Mouse (Mus musculus) forebrain, embryonic 14.5 days (tissue): ENCODE measurements at regions not wholly inside any gene's neighbourhood (a gene's known extent, or its start where the extent isn't known, plus 50 kb on each side); places are given as distances from the start of the nearest gene placed in this dataset.

Experiments used
- ATAC-seq: fragments of 200-750 bp; cut with Nextera tagmentation; 2 replicates; pipeline ENCODE4 v1.8.0; 2017; ENCODE audit warnings: mild to moderate bottlenecking, moderate library complexity
- DNase-seq: peaks from one replicate; pipeline ENCODE4 v3.0.0-alpha.2; 2015; ENCODE audit warnings: low spot score
- H3K27ac ChIP-seq: fragments of 300-500 bp; sonication (generic); 2 replicates; pipeline ENCODE4 v1.5.1; 2014; ENCODE audit warnings: low read depth, mild to moderate bottlenecking, control low read depth, low read length, moderate library complexity
- H3K27me3 ChIP-seq: fragments of 300-500 bp; sonication (generic); replicated peaks from 2 replicates; pipeline ENCODE4 v1.6.1; 2014; ENCODE audit warnings: low read length, control low read depth, mixed read lengths; ENCODE audit not compliant: control insufficient read depth, insufficient read depth
- H3K36me3 ChIP-seq: fragments of 300-500 bp; sonication (generic); 2 replicates; pipeline ENCODE4 v1.6.1; 2014; ENCODE audit warnings: low read length, control low read depth; ENCODE audit not compliant: control insufficient read depth, insufficient read depth
- H3K4me1 ChIP-seq: fragments of 300-500 bp; sonication (generic); 2 replicates; pipeline ENCODE4 v1.6.1; 2014; ENCODE audit warnings: antibody characterized with exemption, low read length, control low read depth; ENCODE audit not compliant: control insufficient read depth, insufficient read depth
- H3K4me2 ChIP-seq: fragments of 300-500 bp; sonication (generic); 2 replicates; pipeline ENCODE4 v1.6.1; 2014; ENCODE audit warnings: mild to moderate bottlenecking, control low read depth, low read length
- H3K4me3 ChIP-seq: fragments of 300-500 bp; sonication (generic); 2 replicates; pipeline ENCODE4 v1.5.1; 2014; ENCODE audit warnings: low read depth, low read length, control low read depth
- H3K9ac ChIP-seq: fragments of 300-500 bp; sonication (generic); 2 replicates; pipeline ENCODE4 v1.6.1; 2014; ENCODE audit warnings: mild to moderate bottlenecking, low read length, control low read depth, moderate library complexity
- H3K9me3 ChIP-seq: fragments of 300-500 bp; sonication (generic); replicated peaks from 2 replicates; pipeline ENCODE4 v1.6.1; 2016; ENCODE audit warnings: low read length, control low read depth, mixed read lengths; ENCODE audit not compliant: control insufficient read depth
- WGBS: fragments of 180-500 bp; shearing (Covaris S2); extraction: QIAGEN DNeasy Blood & Tissue Kit; methylation state at CpG from one replicate; pipeline ENCODE4 v1.1.7; 2014; 5-methylcytosine and 5-hydroxymethylcytosine counted together

- Histone ChIP-seq H3K4me2 (no peak overlapping the region), H3K9ac (no peak overlapping the region), H3K27ac (no peak overlapping the region), H3K4me1 (no peaks in the 10 kb centered on the region), H3K9me3 (no peaks in the 10 kb centered on the region), H3K27me3 (no peaks in the 10 kb centered on the region), H3K4me3 (no peak overlapping the region), H3K36me3 (no peaks in the 10 kb centered on the region)
- ATAC-seq, result no peak
- WGBS, result 79% methylated on average over 3 of the region's 3 CpGs
- no peak for DNase-seq
Measured at GRCm38 (mm10) chr8:76309200-76309599, 590.0 kb upstream of the Nr3c2 start.

- ATAC-seq, result no peak
Measured at GRCm38 (mm10) chr8:76328540-76328939, 570.7 kb upstream of the Nr3c2 start.

GRCm38 (mm10) chr8:76343072-76343471 is 556.2 kb upstream of the Nr3c2 start:
- ATAC-seq (no peak), DNase-seq (no peak)
- Histone ChIP-seq H3K4me3 (no peak overlapping the region), H3K27me3 (no peaks in the 10 kb centered on the region), H3K9me3 (no peaks in the 10 kb centered on the region), H3K36me3 (no peaks in the 10 kb centered on the region), H3K9ac (no peak overlapping the region), H3K4me1 (no peaks in the 10 kb centered on the region), H3K27ac (no peak overlapping the region), H3K4me2 (no peak overlapping the region)
- 61% methylated on average over 2 of the region's 2 CpGs for WGBS

More at GRCm38 (mm10) chr8:76328540-76328939, 570.7 kb upstream of the Nr3c2 start:
- no peak overlapping the region for H3K4me3 ChIP-seq
- no peaks in the 10 kb centered on the region for H3K4me1 ChIP-seq
- no peak for DNase-seq
- H3K9ac ChIP-seq, result no peak overlapping the region
- 68% methylated on average over 1 of the region's 1 CpGs for WGBS
- no peaks in the 10 kb centered on the region for H3K9me3 ChIP-seq
- no peaks in the 10 kb centered on the region for H3K36me3 ChIP-seq
- H3K4me2 ChIP-seq, result no peak overlapping the region
- H3K27ac ChIP-seq, result no peak overlapping the region
- no peaks in the 10 kb centered on the region for H3K27me3 ChIP-seq

GRCm38 (mm10) chr8:76346150-76346549 is 553.1 kb upstream of the Nr3c2 start:
- Histone ChIP-seq H3K4me3 (no peak overlapping the region), H3K27me3 (no peaks in the 10 kb centered on the region), H3K9me3 (no peaks in the 10 kb centered on the region), H3K9ac (no peak overlapping the region), H3K4me1 (no peaks in the 10 kb centered on the region), H3K36me3 (no peaks in the 10 kb centered on the region), H3K4me2 (no peak overlapping the region), H3K27ac (no peak overlapping the region)
- no peak for ATAC-seq
- DNase-seq, result peak; percentile 13
- WGBS, result 80% methylated on average over 4 of the region's 4 CpGs

GRCm38 (mm10) chr8:76346832-76347231 is 552.4 kb upstream of the Nr3c2 start:
- ATAC-seq (no peak), DNase-seq (peak; percentile 10)
- no peaks in the 10 kb centered on the region for H3K9me3 ChIP-seq
- H3K4me2 ChIP-seq, result no peak overlapping the region
- no peak overlapping the region for H3K9ac ChIP-seq
- no peaks in the 10 kb centered on the region for H3K36me3 ChIP-seq
- WGBS, result 78% methylated on average over 1 of the region's 1 CpGs
- no peaks in the 10 kb centered on the region for H3K27me3 ChIP-seq
- no peak overlapping the region for H3K4me3 ChIP-seq
- no peaks in the 10 kb centered on the region for H3K4me1 ChIP-seq
- no peak overlapping the region for H3K27ac ChIP-seq

- Histone ChIP-seq H3K4me2 (no peak overlapping the region), H3K36me3 (no peaks in the 10 kb centered on the region), H3K27ac (no peak overlapping the region), H3K9ac (no peak overlapping the region), H3K27me3 (no peaks in the 10 kb centered on the region), H3K4me1 (no peaks in the 10 kb centered on the region), H3K9me3 (no peaks in the 10 kb centered on the region), H3K4me3 (no peak overlapping the region)
- no peak for DNase-seq
- ATAC-seq, result no peak
Measured at GRCm38 (mm10) chr8:76374314-76374713, 524.9 kb upstream of the Nr3c2 start.

- Histone ChIP-seq H3K36me3 (no peaks in the 10 kb centered on the region), H3K4me1 (0 out of 2 replicates have a peak, but pooled peaks cover under 1% of the 10 kb centered on the region), H3K9me3 (no peaks in the 10 kb centered on the region), H3K4me3 (no peak overlapping the region), H3K27me3 (no peaks in the 10 kb centered on the region), H3K9ac (no peak overlapping the region), H3K4me2 (no peak overlapping the region), H3K27ac (no peak overlapping the region)
- DNase-seq (no peak), ATAC-seq (no peak)
- WGBS, result 78% methylated on average over 6 of the region's 6 CpGs
Measured at GRCm38 (mm10) chr8:76377711-76378110, 521.5 kb upstream of the Nr3c2 start.

GRCm38 (mm10) chr8:76381643-76382042 is 517.6 kb upstream of the Nr3c2 start:
- 79% methylated on average over 2 of the region's 2 CpGs for whole genome bisulfite sequencing
- H3K36me3 ChIP-seq, result no peaks in the 10 kb centered on the region
- H3K4me1 ChIP-seq, result peaks cover 12% of the 10 kb centered on the region
- no peak overlapping the region for H3K4me3 ChIP-seq
- no peak overlapping the region for H3K9ac ChIP-seq
- H3K27me3 ChIP-seq, result no peaks in the 10 kb centered on the region
- no peak for ATAC-seq
- no peaks in the 10 kb centered on the region for H3K9me3 ChIP-seq
- H3K4me2 ChIP-seq, result no peak overlapping the region
- DNase-seq, result no peak
- H3K27ac ChIP-seq, result no peak overlapping the region

- DNase-seq (peak; percentile 67), ATAC-seq (peak; percentile 86)
Measured at GRCm38 (mm10) chr8:76383583-76384281, 515.5 kb upstream of the Nr3c2 start.

More at GRCm38 (mm10) chr8:76383583-76384281, 515.5 kb upstream of the Nr3c2 start:
- no peaks in the 10 kb centered on the region for H3K27me3 ChIP-seq
- no peak overlapping the region for H3K9ac ChIP-seq
- 6% methylated on average over 5 of the region's 5 CpGs for whole genome bisulfite sequencing
- H3K4me1 ChIP-seq, result peaks cover 12% of the 10 kb centered on the region
- H3K27ac ChIP-seq, result peak overlapping the region; percentile 58; the same call in 1 of the 2 replicates
- no peaks in the 10 kb centered on the region for H3K9me3 ChIP-seq
- H3K4me3 ChIP-seq, result no peak overlapping the region
- H3K36me3 ChIP-seq, result no peaks in the 10 kb centered on the region
- H3K4me2 ChIP-seq, result 0 out of 2 replicates have a peak overlapping the region, but pooled peaks have one; percentile 12
